Mouse (Mus musculus): ENCODE measurements around the gene Tnfaip8l1.

DNA sequence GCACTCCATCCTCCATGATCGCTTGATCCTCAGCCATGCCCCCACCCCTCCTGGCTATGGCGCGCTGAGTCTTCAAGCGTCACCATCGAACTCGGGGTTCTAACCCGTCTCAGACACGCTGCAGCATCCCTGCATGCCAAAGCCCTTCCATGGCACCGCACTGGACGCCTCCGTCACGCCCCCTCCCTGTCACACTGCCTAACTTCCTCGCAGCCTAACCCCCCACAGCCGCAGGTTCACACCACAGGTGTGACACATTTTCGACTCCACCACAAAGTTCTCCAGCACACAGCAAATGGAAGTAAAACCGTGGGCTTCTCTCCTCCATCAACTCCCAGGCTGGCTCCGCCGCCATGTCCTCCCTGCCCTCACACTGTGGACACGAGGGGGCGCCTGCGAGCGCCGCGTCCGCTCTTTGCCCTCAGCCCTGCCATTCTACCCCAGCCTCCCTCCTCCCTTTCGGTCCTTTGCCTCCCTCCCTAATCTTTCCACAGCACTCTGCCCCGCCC is 27.8 kb upstream of the Tnfaip8l1 start:
- peak; percentile 86 to 95 (median 88) for TF ChIP-seq CTCF (IDR thresholded peaks at IDR 0.05 in 2 of 3, conservative IDR thresholded peaks at IDR 0.05 in 1 of 3; ENCODE audit: control insufficient read depth in 1 of 3, insufficient read depth in 1 of 3, low read depth in 2 of 3, low read length in 3 of 3, poor library complexity in 1 of 3, severe bottlenecking in 1 of 3)
- TF ChIP-seq TBP (IDR thresholded peaks at IDR 0.05; ENCODE audit: low read depth, low read length): no peak
- TF ChIP-seq GATA1 (IDR thresholded peaks at IDR 0.05; ENCODE audit: low read depth, low read length): no peak
- no peak for TF ChIP-seq POLR2AphosphoS2 (IDR thresholded peaks at IDR 0.05; ENCODE audit: low read length)
- TF ChIP-seq SIN3A (IDR thresholded peaks at IDR 0.05; ENCODE audit: low read length): no peak; the same call in 1 of the 2 replicates
